Mouse (Mus musculus) brain, embryonic 14.5 days (tissue): ENCODE data around the gene Scn3b.

Source experiments
- CTCF ChIP-seq: fragments of 200-500 bp; IDR thresholded peaks from 2 replicates; pipeline ENCODE4 v1.5.1; 2012; ENCODE audit warnings: inconsistent platforms, mild to moderate bottlenecking, moderate library complexity, borderline replicate concordance; ENCODE audit not compliant: insufficient read depth, insufficient read length; ENCODE audit errors: extremely low read depth
- POLR2A ChIP-seq: fragments of 200-500 bp; IDR thresholded peaks from 2 replicates; pipeline ENCODE4 v1.6.1; 2012; ENCODE audit warnings: mild to moderate bottlenecking, inconsistent platforms, borderline replicate concordance; ENCODE audit not compliant: poor library complexity, insufficient read depth, insufficient read length, severe bottlenecking; ENCODE audit errors: extremely low read depth

- TF ChIP-seq CTCF (no peak), POLR2A (no peak)
These were observed 24.7 kb downstream of the Scn3b start for GRCm38 (mm10) chr9:40293740-40294139.
